Mouse (Mus musculus) right cerebral cortex, adult 2 months (tissue): ENCODE results near the gene Ubxn4.
"Not testable (repeated sequence)": the region's sequence is repeated elsewhere in the genome, so short reads cannot be mapped to it uniquely, and the experiment has no call there.

Source experiments
- DNase-seq, 2 experiments: peaks; one replicate each; pipeline ENCODE4 v3.0.0; 2021 to 2022; ENCODE audit warnings: low spot score in 2 of 2

Gene Ubxn4

DNA sequence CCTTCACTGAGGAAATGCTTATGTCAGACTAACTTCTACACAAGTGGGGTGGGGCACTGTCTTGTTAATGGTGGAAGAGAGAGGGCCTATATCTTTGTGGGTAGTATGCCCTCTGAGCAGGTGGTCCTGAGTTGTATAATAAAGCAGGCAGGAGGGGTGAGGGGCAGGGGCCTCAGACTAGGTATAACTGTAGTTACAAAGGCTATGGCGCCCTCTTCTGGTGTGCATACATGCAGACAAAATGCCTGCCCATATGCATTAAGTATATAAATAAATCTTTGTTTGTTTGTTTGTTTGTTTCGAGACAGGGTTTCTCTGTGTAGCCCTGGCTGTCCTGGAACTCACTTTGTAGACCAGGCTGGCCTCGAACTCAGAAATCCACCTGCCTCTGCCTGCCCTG is 65.3 kb downstream of the Ubxn4 start:
- no peak for DNase-seq

DNA sequence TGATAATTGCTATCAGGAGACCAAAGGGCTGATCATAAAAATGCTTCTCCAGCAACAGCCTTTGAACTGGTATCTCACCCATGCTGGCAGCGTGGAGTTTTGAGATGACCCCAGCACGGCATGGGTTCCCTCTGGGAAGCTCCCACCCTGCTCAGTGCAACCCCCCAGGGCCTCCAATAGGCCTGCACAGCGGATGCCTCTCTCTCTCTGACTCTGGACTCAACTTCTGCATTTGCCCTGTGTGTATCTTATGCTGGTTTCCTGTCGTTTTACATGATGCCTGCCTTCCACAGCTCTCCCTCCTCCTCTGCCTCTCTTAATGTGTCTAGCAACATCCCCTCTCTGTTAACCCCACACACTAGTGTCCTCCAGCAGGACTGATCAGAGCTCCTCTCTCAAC is 70.9 kb downstream of the Ubxn4 start:
- DNase-seq: no peak

DNA sequence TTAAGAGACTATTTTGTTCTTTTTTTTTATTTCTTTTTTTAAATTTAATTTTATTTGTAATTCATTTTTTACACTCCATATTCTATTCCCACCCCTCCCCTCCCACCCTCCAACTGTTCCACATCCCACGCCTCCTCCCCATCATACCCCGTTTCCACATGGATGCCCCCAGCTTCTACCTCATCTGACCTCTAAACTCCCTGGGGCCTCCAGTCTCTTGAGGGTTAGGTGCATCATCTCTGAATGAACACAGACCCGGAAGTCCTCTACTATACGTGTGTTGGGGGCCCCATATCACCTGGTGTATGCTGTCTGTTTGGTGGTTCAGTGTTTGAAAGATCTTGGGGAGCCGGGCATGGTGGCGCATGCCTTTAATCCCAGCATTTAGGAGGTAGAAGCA is 75.5 kb downstream of the Ubxn4 start:
- DNase-seq: not testable (repeated sequence)

DNA sequence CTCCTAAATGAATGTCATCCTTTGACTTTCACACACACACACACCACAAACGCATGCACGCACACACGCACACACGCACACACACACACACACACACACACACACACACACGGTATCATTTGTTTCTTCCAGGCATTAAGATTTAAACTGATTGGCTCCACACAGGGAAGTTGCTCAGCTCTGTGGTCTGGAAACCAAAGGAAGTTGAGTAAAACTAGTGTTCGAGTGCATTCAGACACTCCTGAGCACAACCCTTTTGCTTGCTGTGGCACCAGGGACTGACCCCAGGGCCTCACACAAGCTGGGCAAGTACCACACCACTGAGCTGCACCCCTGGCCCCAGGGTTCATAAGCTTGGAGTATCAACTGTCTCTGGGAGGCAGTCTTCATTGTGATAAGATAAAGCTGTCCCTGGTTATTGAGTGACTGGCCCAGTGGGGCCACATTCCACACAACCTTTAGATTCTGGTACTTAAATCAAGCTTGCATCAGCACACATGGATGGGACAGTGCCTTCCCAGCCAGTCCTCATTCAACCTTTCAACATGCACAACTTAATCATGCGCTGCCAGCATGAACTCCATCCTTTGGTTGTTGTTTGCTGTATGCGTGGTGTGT is 79.4 kb downstream of the Ubxn4 start:
- DNase-seq: no peak

DNA sequence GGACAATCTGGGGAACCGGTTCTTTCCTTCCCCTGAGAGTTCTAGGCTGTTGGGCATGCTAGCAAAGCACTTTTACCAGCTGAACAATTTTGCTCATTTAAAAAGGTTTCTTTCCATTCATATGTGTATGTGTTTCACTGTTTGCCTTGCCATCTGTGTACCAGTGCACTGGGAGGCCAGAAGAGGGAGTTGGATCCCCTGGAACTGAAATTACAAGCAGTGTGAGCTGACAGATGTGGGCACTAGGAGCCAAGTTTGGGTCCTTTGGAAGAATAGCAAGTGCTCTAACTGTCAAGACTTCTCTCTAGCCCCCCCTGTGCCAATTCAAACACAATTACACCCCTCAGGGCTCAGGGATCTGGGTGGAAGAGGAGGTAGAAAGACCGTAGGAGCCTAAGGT is 81.0 kb downstream of the Ubxn4 start:
- DNase-seq: no peak

DNA sequence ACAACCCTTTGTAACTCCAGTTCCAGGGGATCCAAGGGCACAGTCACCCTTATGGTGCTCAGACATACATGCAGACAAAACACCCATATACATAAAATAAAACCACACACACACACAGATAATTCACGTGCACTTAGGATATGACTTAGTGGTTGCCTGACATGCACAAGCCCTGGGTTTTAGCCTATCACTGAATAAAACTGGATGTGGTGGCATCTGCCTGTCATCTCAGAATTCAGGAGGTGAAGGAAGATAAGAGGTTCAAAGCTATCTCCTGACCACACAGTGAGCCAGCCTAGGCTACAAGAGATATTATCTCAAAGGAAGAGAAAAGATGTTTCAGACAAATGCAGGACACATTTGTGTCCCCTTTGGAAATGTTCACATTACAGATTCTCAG is 83.4 kb downstream of the Ubxn4 start:
- DNase-seq: no peak

DNA sequence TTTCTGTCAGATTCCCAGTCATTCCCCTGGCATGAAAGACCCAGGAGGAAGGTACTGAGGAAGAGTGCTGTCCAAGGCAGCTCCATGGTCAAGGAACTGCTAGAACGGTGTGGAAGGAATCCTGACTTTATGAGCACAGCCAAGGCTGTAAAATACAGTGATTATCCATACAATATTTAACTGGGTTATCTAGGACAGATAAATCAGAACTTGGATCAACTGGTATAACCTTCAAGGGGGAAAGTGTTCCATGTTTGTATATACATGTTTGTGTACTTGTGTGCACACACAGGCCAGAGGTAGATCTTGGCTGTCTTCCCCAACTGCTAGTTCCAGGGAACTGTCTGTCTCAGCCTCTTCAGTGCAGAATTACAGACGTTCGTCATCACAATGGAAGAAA is 84.5 kb downstream of the Ubxn4 start, which contains the start of gene Lct:
Gene Lct, minus strand, starts transcription at position 101 of the 400 bp plus-strand sequence.
- no peak for DNase-seq
